Mouse (Mus musculus) lung, postnatal 0 days (tissue): Measurements from ENCODE around the gene Ldlrad1. TPM values are rescaled to one million over a fixed set of nuclear protein-coding genes. Genes with fewer than 3 reads are reported as not detected.

Experiments
- ATAC-seq: fragments of 200-750 bp; cut with Nextera tagmentation; 2 replicates; pipeline ENCODE4 v1.8.0; 2017; ENCODE audit warnings: moderate library complexity
- DNase-seq: peaks from one replicate; pipeline ENCODE4 v3.0.0-alpha.2; 2016; ENCODE audit warnings: low spot score
- H3K27ac ChIP-seq: fragments of 300-500 bp; sonication (generic); 2 replicates; pipeline ENCODE4 v1.5.1; 2014; ENCODE audit warnings: antibody characterized with exemption, mild to moderate bottlenecking, low read length, mixed read lengths
- H3K27me3 ChIP-seq: fragments of 300-500 bp; sonication (generic); replicated peaks from 2 replicates; pipeline ENCODE4 v1.6.1; 2014; ENCODE audit warnings: low read length, mixed read lengths; ENCODE audit not compliant: insufficient read depth
- H3K36me3 ChIP-seq: fragments of 300-500 bp; sonication (generic); 2 replicates; pipeline ENCODE4 v1.6.1; 2014; ENCODE audit warnings: low read length, mixed read lengths; ENCODE audit not compliant: insufficient read depth
- H3K4me1 ChIP-seq: fragments of 300-500 bp; sonication (generic); 2 replicates; pipeline ENCODE4 v1.6.1; 2014; ENCODE audit warnings: antibody characterized with exemption, low read depth, low read length, mixed read lengths; ENCODE audit not compliant: insufficient read depth
- H3K4me2 ChIP-seq: fragments of 300-500 bp; sonication (generic); replicated peaks from 2 replicates; pipeline ENCODE4 v1.6.1; 2014; ENCODE audit warnings: low read depth, mild to moderate bottlenecking, low read length, moderate library complexity, mixed read lengths
- H3K4me3 ChIP-seq: fragments of 300-500 bp; sonication (generic); 2 replicates; pipeline ENCODE4 v1.5.1; 2014; ENCODE audit warnings: low read depth, low read length
- H3K9ac ChIP-seq: fragments of 300-500 bp; sonication (generic); replicated peaks from 2 replicates; pipeline ENCODE4 v1.6.1; 2014; ENCODE audit warnings: low read depth, mild to moderate bottlenecking
- H3K9me3 ChIP-seq: fragments of 300-500 bp; sonication (generic); 2 replicates; pipeline ENCODE4 v1.6.1; 2016; ENCODE audit warnings: low read length, mixed read lengths
- CTCF ChIP-seq: IDR thresholded peaks from 2 replicates; pipeline ENCODE4 v1.5.1; 2016; ENCODE audit warnings: antibody characterized with exemption, mild to moderate bottlenecking
- EP300 ChIP-seq: IDR thresholded peaks from 2 replicates; pipeline ENCODE4 v1.6.1; 2016; ENCODE audit warnings: antibody characterized with exemption, mild to moderate bottlenecking, control low read depth
- WGBS: fragments of 180-500 bp; shearing (Covaris S2); extraction: QIAGEN DNeasy Blood & Tissue Kit; methylation state at CpG from one replicate; pipeline ENCODE4 v1.1.7; 2014; 5-methylcytosine and 5-hydroxymethylcytosine counted together
- polyA plus RNA-seq: library from polyadenylated mRNA; unstranded; fragments of >200 nt; fragmentation: Nextera tagmentation; extraction: Ambion mirVana; gene quantifications from 2 replicates; pipeline ENCODE4 v1.2.1, GENCODE M21; 2015

Ldlrad1 gene
- polyA plus RNA-seq, 1 experiment from 2014 or later = 3.5 TPM

GRCm38 (mm10) chr4:107177506-107177905, 31.5 kb upstream of the Ldlrad1 start:
- DNase-seq = peak; percentile 58
- Histone ChIP-seq H3K4me2 (peak overlapping the region; percentile 76), H3K36me3 (0 out of 2 replicates have a peak, but pooled peaks cover 6% of the 10 kb centered on the region), H3K27ac (peak overlapping the region; percentile 99), H3K9ac (peak overlapping the region; percentile 93), H3K27me3 (no peaks in the 10 kb centered on the region), H3K4me1 (peaks cover 6% of the 10 kb centered on the region; the same call in 1 of the 2 replicates), H3K9me3 (no peaks in the 10 kb centered on the region), H3K4me3 (peak overlapping the region; percentile 99)
- TF ChIP-seq CTCF = no peak
- TF ChIP-seq EP300 = no peak
- WGBS = 16% methylated on average over 11 of the region's 11 CpGs
- ATAC-seq = no peak

GRCm38 (mm10) chr4:107178182-107178829, 30.7 kb upstream of the Ldlrad1 start, which contains the start of gene Tmem59:
Gene Tmem59 (plus strand): TSS chr4:107178399.
- WGBS = 1% methylated on average over 47 of the region's 49 CpGs
- peak; percentile 96 for ATAC-seq

GRCm38 (mm10) chr4:107178830-107179490, 30.0 kb upstream of the Ldlrad1 start, which contains the start of gene Tceanc2:
Gene Tceanc2 (minus strand): TSS chr4:107179116.
- Histone ChIP-seq H3K4me3 (peak within 1 kb of the TSS; percentile 99), H3K9me3 (no peaks in the 10 kb centered on the region), H3K4me2 (peak within 1 kb of the TSS; percentile 76), H3K4me1 (peaks cover 6% of the 10 kb centered on the region; the same call in 1 of the 2 replicates), H3K9ac (peak within 1 kb of the TSS; percentile 93), H3K27me3 (no peaks in the 10 kb centered on the region), H3K36me3 (0 out of 2 replicates have a peak, but pooled peaks cover 6% of the 10 kb centered on the region), H3K27ac (peak within 1 kb of the TSS; percentile 99)
- TF ChIP-seq CTCF (peak; percentile 18; the same call in 1 of the 2 replicates), EP300 (no peak)
- DNase-seq (peak; percentile 65), ATAC-seq (peak; percentile 5)
- WGBS = under 1% methylated on average over 46 of the region's 47 CpGs

More at GRCm38 (mm10) chr4:107178182-107178829, 30.7 kb upstream of the Ldlrad1 start, which contains the start of gene Tmem59:
- peak; percentile 98 for DNase-seq
- peak within 1 kb of the TSS; percentile 99 for H3K4me3 ChIP-seq
- H3K4me2 ChIP-seq = peak within 1 kb of the TSS; percentile 76
- H3K4me1 ChIP-seq = peaks cover 6% of the 10 kb centered on the region; the same call in 1 of the 2 replicates
- peak within 1 kb of the TSS; percentile 99 for H3K27ac ChIP-seq
- TF ChIP-seq CTCF (peak; percentile 21), EP300 (no peak)
- H3K27me3 ChIP-seq = no peaks in the 10 kb centered on the region
- 0 out of 2 replicates have a peak, but pooled peaks cover 6% of the 10 kb centered on the region for H3K36me3 ChIP-seq
- H3K9ac ChIP-seq = peak within 1 kb of the TSS; percentile 93
- no peaks in the 10 kb centered on the region for H3K9me3 ChIP-seq

GRCm38 (mm10) chr4:107179561-107179960, 29.4 kb upstream of the Ldlrad1 start:
- DNase-seq (no peak), ATAC-seq (no peak)
- Histone ChIP-seq H3K9me3 (no peaks in the 10 kb centered on the region), H3K27me3 (no peaks in the 10 kb centered on the region), H3K36me3 (0 out of 2 replicates have a peak, but pooled peaks cover 6% of the 10 kb centered on the region), H3K4me2 (peak overlapping the region; percentile 66), H3K4me3 (peak overlapping the region; percentile 99), H3K27ac (peak overlapping the region; percentile 99), H3K9ac (peak overlapping the region; percentile 93), H3K4me1 (peaks cover 6% of the 10 kb centered on the region; the same call in 1 of the 2 replicates)
- TF ChIP-seq EP300 (no peak), CTCF (no peak)
- under 1% methylated on average over 8 of the region's 8 CpGs for WGBS

- TF ChIP-seq CTCF = no peak
- TF ChIP-seq EP300 = no peak
- H3K27ac ChIP-seq = no peak overlapping the region
- no peak overlapping the region for H3K4me2 ChIP-seq
- peaks cover 6% of the 10 kb centered on the region; the same call in 1 of the 2 replicates for H3K4me1 ChIP-seq
- H3K36me3 ChIP-seq = no peaks in the 10 kb centered on the region
- no peaks in the 10 kb centered on the region for H3K9me3 ChIP-seq
- no peak overlapping the region for H3K4me3 ChIP-seq
- no peaks in the 10 kb centered on the region for H3K27me3 ChIP-seq
- no peak overlapping the region for H3K9ac ChIP-seq
- DNase-seq (no peak), ATAC-seq (no peak)
These were observed 28.2 kb upstream of the Ldlrad1 start for GRCm38 (mm10) chr4:107180746-107181145.

GRCm38 (mm10) chr4:107181866-107182265, 27.1 kb upstream of the Ldlrad1 start:
- peaks cover 6% of the 10 kb centered on the region; the same call in 1 of the 2 replicates for H3K4me1 ChIP-seq
- H3K36me3 ChIP-seq = no peaks in the 10 kb centered on the region; the same call in 1 of the 2 replicates
- no peaks in the 10 kb centered on the region for H3K9me3 ChIP-seq
- DNase-seq (no peak), ATAC-seq (no peak)
- H3K4me3 ChIP-seq = no peak overlapping the region
- no peaks in the 10 kb centered on the region for H3K27me3 ChIP-seq
- no peak overlapping the region for H3K9ac ChIP-seq
- no peak for TF ChIP-seq CTCF
- TF ChIP-seq EP300 = no peak
- no peak overlapping the region for H3K4me2 ChIP-seq
- no peak overlapping the region for H3K27ac ChIP-seq
- WGBS = 72% methylated on average over 6 of the region's 6 CpGs
